Mouse (Mus musculus): ENCODE measurements around the gene Astn2.

GRCm38 (mm10) chr4:66344632-66345031, 59.8 kb downstream of the Astn2 start:
- TF ChIP-seq CTCF (conservative IDR thresholded peaks at IDR 0.05; ENCODE audit: low read length) (no peak), NANOG (IDR thresholded peaks at IDR 0.05; ENCODE audit: borderline replicate concordance, low read length) (no peak)

Measured in E14TG2a.4 (cell line).